27 mouse cellular contexts compared by ENCODE assay signal in genomic region chr7:19610969-19611368, GRCm38 (mm10). TPM values are rescaled to one million over a fixed set of nuclear protein-coding genes. Genes with fewer than 3 reads are reported as not detected.
DNase-seq lines count a peak whose midpoint lies in the region; ATAC-seq and TF ChIP-seq lines count a peak whose summit lies in the region.
"Had no signal": no experiment of that assay in that cellular context is flagged by ENCODE, and none has a peak within 500 bp of the region (broad histone marks: within the 10 kb centered on the region; RNA-seq: fewer than 3 reads in every experiment).

No protein-coding gene starts in this region.

- ATAC-seq in midbrain, postnatal 0 days (ENCODE audit: low FRiP score) = no peak
- ATAC-seq in midbrain, embryonic 14.5 days (ENCODE audit: low FRiP score, low TSS enrichment) = no peak
- ATAC-seq in stomach, postnatal 0 days (ENCODE audit: low FRiP score, low TSS enrichment) = no peak
- ATAC-seq in granulocyte monocyte progenitor cell, adult 5-6 weeks (replicated peaks; ENCODE audit: poor library complexity, severe bottlenecking) = no peak

- H3K27ac ChIP-seq in gastrocnemius, adult 2 months = no peak overlapping the region
- no peak overlapping the region for H3K27ac ChIP-seq in left cerebral cortex, adult 2 months
- no peak overlapping the region for H3K27ac ChIP-seq in midbrain, postnatal 0 days (ENCODE audit: low read depth, low read length)
- no peak overlapping the region for H3K27ac ChIP-seq in midbrain, embryonic 14.5 days (replicated peaks; ENCODE audit: low read depth, low read length)
- no peak overlapping the region for H3K27ac ChIP-seq in stomach, postnatal 0 days (replicated peaks)
- H3K27ac ChIP-seq: embryonic facial prominence, embryonic 13.5 days; forebrain, embryonic 12.5 days; hindbrain, embryonic 10.5 days; limb, embryonic 13.5 days; neural tube, embryonic 15.5 days; stomach, embryonic 15.5 days had no signal

- 78% methylated on average over 5 of the region's 5 CpGs for WGBS in midbrain, postnatal 0 days
- WGBS in midbrain, embryonic 14.5 days = 77% methylated on average over 5 of the region's 5 CpGs
- 78% methylated on average over 5 of the region's 5 CpGs for WGBS in stomach, postnatal 0 days

- H3K9me3 ChIP-seq in midbrain, postnatal 0 days (ENCODE audit: low read length) = no peaks in the 10 kb centered on the region
- H3K9me3 ChIP-seq in midbrain, embryonic 14.5 days (ENCODE audit: control insufficient read depth, low read length) = no peaks in the 10 kb centered on the region
- H3K9me3 ChIP-seq in stomach, postnatal 0 days (ENCODE audit: control insufficient read depth, low read length) = no peaks in the 10 kb centered on the region
- H3K9me3 ChIP-seq: embryonic facial prominence, embryonic 13.5 days; forebrain, embryonic 12.5 days; heart, embryonic 12.5 days; limb, embryonic 13.5 days; neural tube, embryonic 15.5 days; stomach, embryonic 15.5 days had no signal

- TF ChIP-seq EP300 in stomach, postnatal 0 days (optimal IDR thresholded peaks at IDR 0.05) = no peak

- no peak overlapping the region for H3K4me2 ChIP-seq in midbrain, postnatal 0 days (ENCODE audit: low read depth, low read length, poor library complexity, severe bottlenecking)
- no peak overlapping the region for H3K4me2 ChIP-seq in midbrain, embryonic 14.5 days (ENCODE audit: low read length)
- no peak overlapping the region for H3K4me2 ChIP-seq in stomach, postnatal 0 days (replicated peaks; ENCODE audit: low read depth)
- H3K4me2 ChIP-seq: embryonic facial prominence, embryonic 13.5 days; forebrain, embryonic 12.5 days; heart, embryonic 12.5 days; limb, embryonic 13.5 days; neural tube, embryonic 15.5 days; stomach, embryonic 15.5 days had no signal

- DNase-seq in gastrocnemius, adult 2 months = no peak
- DNase-seq in gastrocnemius, postnatal 10 days = no peak
- DNase-seq in left cerebral cortex, adult 2 months (ENCODE audit: extremely low spot score in 1 of 2, low spot score in 2 of 2) = no peak
- DNase-seq in left cerebral cortex, postnatal 36 days (ENCODE audit: low spot score in 2 of 2) = no peak
- no peak for DNase-seq in midbrain, postnatal 0 days (ENCODE audit: low spot score)
- DNase-seq in midbrain, embryonic 14.5 days = no peak
- no peak for DNase-seq in stomach, postnatal 0 days (ENCODE audit: low spot score)
- DNase-seq: adrenal gland, postnatal 14 days; cerebellum, adult 8-10 months; cerebellum, postnatal 36 days; embryo, embryonic 11 days; heart, postnatal 10 days; kidney, adult 18-20 months; kidney, postnatal 10 days; lung, adult 18-20 months; lung, postnatal 4 days; right cerebral cortex, adult 18-20 months; right cerebral cortex, postnatal 4 days had no signal

- H3K27me3 ChIP-seq in midbrain, postnatal 0 days (ENCODE audit: insufficient read depth, low read length) = no peaks in the 10 kb centered on the region
- H3K27me3 ChIP-seq in midbrain, embryonic 14.5 days (ENCODE audit: control insufficient read depth, insufficient read depth, low read length) = no peaks in the 10 kb centered on the region
- H3K27me3 ChIP-seq in stomach, postnatal 0 days (ENCODE audit: control insufficient read depth, insufficient read depth, low read length) = no peaks in the 10 kb centered on the region
- H3K27me3 ChIP-seq: embryonic facial prominence, embryonic 13.5 days; forebrain, embryonic 12.5 days; heart, embryonic 12.5 days; limb, embryonic 13.5 days; neural tube, embryonic 15.5 days; stomach, embryonic 15.5 days had no signal

- no peaks in the 10 kb centered on the region for H3K4me1 ChIP-seq in midbrain, postnatal 0 days (ENCODE audit: insufficient read depth, low read length)
- no peaks in the 10 kb centered on the region for H3K4me1 ChIP-seq in midbrain, embryonic 14.5 days (ENCODE audit: control insufficient read depth, insufficient read depth, low read length)
- H3K4me1 ChIP-seq in stomach, postnatal 0 days (replicated peaks; ENCODE audit: control insufficient read depth, insufficient read depth) = no peaks in the 10 kb centered on the region
- H3K4me1 ChIP-seq: embryonic facial prominence, embryonic 13.5 days; forebrain, embryonic 12.5 days; heart, embryonic 12.5 days; hindbrain, embryonic 10.5 days; limb, embryonic 13.5 days; neural tube, embryonic 15.5 days; stomach, embryonic 15.5 days had no signal

- peaks cover 12% of the 10 kb centered on the region; the same call in 1 of the 2 replicates for H3K36me3 ChIP-seq in midbrain, postnatal 0 days (ENCODE audit: insufficient read depth, low read length)
- H3K36me3 ChIP-seq in midbrain, embryonic 14.5 days (ENCODE audit: control insufficient read depth, insufficient read depth, low read length) = peaks cover 2% of the 10 kb centered on the region; the same call in 1 of the 2 replicates
- H3K36me3 ChIP-seq in stomach, postnatal 0 days (ENCODE audit: control insufficient read depth, insufficient read depth, low read length) = no peaks in the 10 kb centered on the region
- H3K36me3 ChIP-seq: forebrain, embryonic 12.5 days; hindbrain, embryonic 10.5 days had no signal

- no peak overlapping the region for H3K9ac ChIP-seq in midbrain, postnatal 0 days (replicated peaks; ENCODE audit: low read length, poor library complexity, severe bottlenecking)
- H3K9ac ChIP-seq in midbrain, embryonic 14.5 days (replicated peaks; ENCODE audit: low read length) = no peak overlapping the region
- no peak overlapping the region for H3K9ac ChIP-seq in stomach, postnatal 0 days (ENCODE audit: low read length)
- H3K9ac ChIP-seq: embryonic facial prominence, embryonic 13.5 days; forebrain, embryonic 12.5 days; heart, embryonic 12.5 days; limb, embryonic 13.5 days; neural tube, embryonic 15.5 days; stomach, embryonic 15.5 days had no signal

- intact Hi-C loops in gastrocnemius, adult 2 months (cut with DNase I) = no loop called here
- intact Hi-C loops in left cerebral cortex, adult 2 months (cut with DNase I) = no loop called here
- intact Hi-C loops in left cerebral cortex, postnatal 36 days (cut with DNase I) = no loop called here

- peak; percentile 26; the same call in 1 of the 2 replicates for TF ChIP-seq CTCF in gastrocnemius, adult 2 months (IDR thresholded peaks at IDR 0.05)
- TF ChIP-seq CTCF in left cerebral cortex, adult 2 months (IDR thresholded peaks at IDR 0.05) = peak; percentile 14
- 0 out of 2 replicates have a peak, but pooled peaks have one; percentile 12 for TF ChIP-seq CTCF in midbrain, postnatal 0 days (IDR thresholded peaks at IDR 0.05)
- TF ChIP-seq CTCF in stomach, postnatal 0 days (IDR thresholded peaks at IDR 0.05; ENCODE audit: low read depth) = peak; percentile 39

- no peak overlapping the region for H3K4me3 ChIP-seq in gastrocnemius, adult 2 months
- no peak overlapping the region for H3K4me3 ChIP-seq in left cerebral cortex, adult 2 months
- H3K4me3 ChIP-seq in midbrain, postnatal 0 days (ENCODE audit: low read depth, low read length) = no peak overlapping the region
- no peak overlapping the region for H3K4me3 ChIP-seq in midbrain, embryonic 14.5 days (replicated peaks; ENCODE audit: low read depth, low read length)
- no peak overlapping the region for H3K4me3 ChIP-seq in stomach, postnatal 0 days (ENCODE audit: low read depth, low read length)
- H3K4me3 ChIP-seq: embryonic facial prominence, embryonic 13.5 days; erythroblast, embryonic 14.5 days; forebrain, embryonic 12.5 days; heart, embryonic 12.5 days; hindbrain, embryonic 10.5 days; limb, embryonic 13.5 days; neural tube, embryonic 15.5 days; stomach, embryonic 15.5 days had no signal

RNA-seq across cellular contexts. Expression of gene Clasrp, which starts 6.7 kb away (rescaled TPM):
- total RNA-seq in gastrocnemius, adult 2 months (2021) = 10 to 100 TPM; 13.7 to 15.1 TPM
- 10 to 100 TPM; 15.2 to 23.2 TPM for total RNA-seq in gastrocnemius, postnatal 10 days (2021)
- total RNA-seq in left cerebral cortex, adult 2 months (2021) = 10 to 100 TPM; 92.7 to 98.3 TPM
- total RNA-seq in left cerebral cortex, postnatal 36 days (2021) = 100 to 1,000 TPM in 1 of 2 experiments, 10 to 100 TPM in 1; 65.1 to 110 TPM
- 74.4 and 97.4 TPM in 2 replicates for total RNA-seq in midbrain, postnatal 0 days (2014; rRNA removed)
- polyA plus RNA-seq in midbrain, postnatal 0 days (2015; fragmentation: Nextera tagmentation; extraction: Ambion mirVana) = 70.3 and 74.7 TPM in 2 replicates
- polyA plus RNA-seq in midbrain, embryonic 14.5 days (2014; fragmentation: Nextera tagmentation; extraction: Ambion mirVana) = 44.7 and 50.4 TPM in 2 replicates
- 19.0 and 21.5 TPM in 2 replicates for polyA plus RNA-seq in stomach, postnatal 0 days (2015; fragmentation: Nextera tagmentation; extraction: Ambion mirVana)
- total RNA-seq in granulocyte monocyte progenitor cell, adult 5-6 weeks (2014; fragmentation: Nextera tagmentation) = 24.2 and 40.8 TPM in 2 replicates
- 19.6 TPM in 2 replicates for total RNA-seq in granulocyte monocyte progenitor cell, adult 5-6 weeks (2017)

RNA-seq across cellular contexts. Expression of gene Relb, which starts 18.3 kb away (rescaled TPM):
- total RNA-seq in gastrocnemius, adult 2 months (2021) = 1 to 10 TPM; 5.1 to 7.9 TPM
- total RNA-seq in gastrocnemius, postnatal 10 days (2021) = 1 to 10 TPM; 7.3 to 9.0 TPM
- 1 to 10 TPM; 7.2 to 7.7 TPM for total RNA-seq in left cerebral cortex, adult 2 months (2021)
- 1 to 10 TPM; 4.6 to 6.7 TPM for total RNA-seq in left cerebral cortex, postnatal 36 days (2021)
- total RNA-seq in midbrain, postnatal 0 days (2014; rRNA removed) = 5.6 and 7.3 TPM in 2 replicates
- polyA plus RNA-seq in midbrain, postnatal 0 days (2015; fragmentation: Nextera tagmentation; extraction: Ambion mirVana) = 5.6 and 6.2 TPM in 2 replicates
- polyA plus RNA-seq in midbrain, embryonic 14.5 days (2014; fragmentation: Nextera tagmentation; extraction: Ambion mirVana) = 4.5 and 5.2 TPM in 2 replicates
- polyA plus RNA-seq in stomach, postnatal 0 days (2015; fragmentation: Nextera tagmentation; extraction: Ambion mirVana) = 7.3 and 8.7 TPM in 2 replicates
- total RNA-seq in granulocyte monocyte progenitor cell, adult 5-6 weeks (2014; fragmentation: Nextera tagmentation) = 1.2 TPM in 1 of 2 replicates, not detected in the other
- 1.4 and 1.9 TPM in 2 replicates for total RNA-seq in granulocyte monocyte progenitor cell, adult 5-6 weeks (2017)

RNA-seq across cellular contexts. Expression of gene Gemin7, which starts 33.6 kb away (rescaled TPM):
- 10 to 100 TPM; 73.4 to 74.2 TPM for total RNA-seq in gastrocnemius, adult 2 months (2021)
- 10 to 100 TPM; 52.0 to 59.8 TPM for total RNA-seq in gastrocnemius, postnatal 10 days (2021)
- 10 to 100 TPM; 50.1 to 50.8 TPM for total RNA-seq in left cerebral cortex, adult 2 months (2021)
- 10 to 100 TPM; 52.6 to 54.1 TPM for total RNA-seq in left cerebral cortex, postnatal 36 days (2021)
- 58.1 and 70.9 TPM in 2 replicates for total RNA-seq in midbrain, postnatal 0 days (2014; rRNA removed)
- polyA plus RNA-seq in midbrain, postnatal 0 days (2015; fragmentation: Nextera tagmentation; extraction: Ambion mirVana) = 158 and 181 TPM in 2 replicates
- 140 and 154 TPM in 2 replicates for polyA plus RNA-seq in midbrain, embryonic 14.5 days (2014; fragmentation: Nextera tagmentation; extraction: Ambion mirVana)
- 108 and 114 TPM in 2 replicates for polyA plus RNA-seq in stomach, postnatal 0 days (2015; fragmentation: Nextera tagmentation; extraction: Ambion mirVana)
- total RNA-seq in granulocyte monocyte progenitor cell, adult 5-6 weeks (2014; fragmentation: Nextera tagmentation) = 66.1 and 70.9 TPM in 2 replicates
- 37.8 and 44.3 TPM in 2 replicates for total RNA-seq in granulocyte monocyte progenitor cell, adult 5-6 weeks (2017)

RNA-seq across cellular contexts. Expression of gene Zfp296, which starts 33.9 kb away (rescaled TPM):
- total RNA-seq in gastrocnemius, adult 2 months (2021) = under 1 TPM; 0.45 to 0.51 TPM
- under 1 TPM; 0.21 to 0.23 TPM for total RNA-seq in gastrocnemius, postnatal 10 days (2021)
- 1 to 10 TPM; 1.5 to 2.0 TPM for total RNA-seq in left cerebral cortex, adult 2 months (2021)
- 1 to 10 TPM; 1.2 to 1.3 TPM for total RNA-seq in left cerebral cortex, postnatal 36 days (2021)
- total RNA-seq in midbrain, postnatal 0 days (2014; rRNA removed) = 0.33 and 1.2 TPM in 2 replicates
- polyA plus RNA-seq in midbrain, postnatal 0 days (2015; fragmentation: Nextera tagmentation; extraction: Ambion mirVana) = 0.11 TPM in 1 of 2 replicates, not detected in the other
- 0.22 and 0.32 TPM in 2 replicates for polyA plus RNA-seq in midbrain, embryonic 14.5 days (2014; fragmentation: Nextera tagmentation; extraction: Ambion mirVana)
- 3.7 and 5.0 TPM in 2 replicates for polyA plus RNA-seq in stomach, postnatal 0 days (2015; fragmentation: Nextera tagmentation; extraction: Ambion mirVana)
- 3.9 and 7.0 TPM in 2 replicates for total RNA-seq in granulocyte monocyte progenitor cell, adult 5-6 weeks (2014; fragmentation: Nextera tagmentation)
- 3.8 and 3.9 TPM in 2 replicates for total RNA-seq in granulocyte monocyte progenitor cell, adult 5-6 weeks (2017)
- total RNA-seq: heart, postnatal 10 days had no signal

RNA-seq across cellular contexts. Expression of gene Ppp1r37, which starts 48.1 kb away (rescaled TPM):
- total RNA-seq in gastrocnemius, adult 2 months (2021) = 10 to 100 TPM; 48.4 to 49.1 TPM
- total RNA-seq in gastrocnemius, postnatal 10 days (2021) = 10 to 100 TPM; 38.7 to 41.1 TPM
- total RNA-seq in left cerebral cortex, adult 2 months (2021) = 100 to 1,000 TPM; 148 to 150 TPM
- 100 to 1,000 TPM; 135 to 140 TPM for total RNA-seq in left cerebral cortex, postnatal 36 days (2021)
- total RNA-seq in midbrain, postnatal 0 days (2014; rRNA removed) = 114 and 127 TPM in 2 replicates
- 27.8 and 28.1 TPM in 2 replicates for polyA plus RNA-seq in midbrain, postnatal 0 days (2015; fragmentation: Nextera tagmentation; extraction: Ambion mirVana)
- 9.5 and 31.7 TPM in 2 replicates for polyA plus RNA-seq in midbrain, embryonic 14.5 days (2014; fragmentation: Nextera tagmentation; extraction: Ambion mirVana)
- polyA plus RNA-seq in stomach, postnatal 0 days (2015; fragmentation: Nextera tagmentation; extraction: Ambion mirVana) = 16.5 and 21.2 TPM in 2 replicates
- total RNA-seq in granulocyte monocyte progenitor cell, adult 5-6 weeks (2014; fragmentation: Nextera tagmentation) = 29.7 and 32.3 TPM in 2 replicates
- 11.9 and 17.8 TPM in 2 replicates for total RNA-seq in granulocyte monocyte progenitor cell, adult 5-6 weeks (2017)
